Mouse (Mus musculus) liver, embryonic 14.5 days (tissue): ENCODE results near the gene Atg9b. TPM values are rescaled to one million over a fixed set of nuclear protein-coding genes. Genes with fewer than 3 reads are reported as not detected.

Experiments used
- ATAC-seq: fragments of 200-750 bp; cut with Nextera tagmentation; 2 replicates; pipeline ENCODE4 v1.8.0; 2017; ENCODE audit warnings: moderate number of reproducible peaks, mild to moderate bottlenecking, moderate library complexity; ENCODE audit not compliant: insufficient read depth
- DNase-seq, 3 experiments: peaks; one replicate each; pipeline ENCODE4 v3.0.0-alpha.2; 2012 to 2013; ENCODE audit warnings: low read depth in 3 of 3, low spot score in 3 of 3
- H3K27ac ChIP-seq: fragments of 300-500 bp; sonication (generic); 2 replicates; pipeline ENCODE4 v1.5.1; 2014; ENCODE audit warnings: moderate library complexity, mild to moderate bottlenecking, control low read depth, inconsistent platforms
- H3K27me3 ChIP-seq: fragments of 300-500 bp; sonication (generic); 2 replicates; pipeline ENCODE4 v1.6.1; 2014; ENCODE audit warnings: mild to moderate bottlenecking, low read length, moderate library complexity; ENCODE audit not compliant: control insufficient read depth, insufficient read depth
- H3K36me3 ChIP-seq: fragments of 300-500 bp; sonication (generic); replicated peaks from 2 replicates; pipeline ENCODE4 v1.6.1; 2014; ENCODE audit warnings: low read depth; ENCODE audit not compliant: control insufficient read depth, insufficient read depth
- H3K4me1 ChIP-seq, 2 experiments: fragments of 200-500 bp in 1 of 2; fragments of 300-500 bp in 1 of 2; sonication (generic) in 1 of 2; replicated peaks; 2 replicates each; pipeline ENCODE4 v1.6.1; 2012 to 2014; ENCODE audit warnings: antibody characterized with exemption in 1 of 2, inconsistent platforms in 1 of 2, low read length in 1 of 2; ENCODE audit not compliant: control insufficient read depth in 2 of 2, insufficient read depth in 2 of 2
- H3K4me2 ChIP-seq: fragments of 300-500 bp; sonication (generic); 2 replicates; pipeline ENCODE4 v1.6.1; 2014; ENCODE audit warnings: low read depth, mild to moderate bottlenecking, control low read depth, moderate library complexity
- H3K4me3 ChIP-seq, 2 experiments: fragments of 200-500 bp in 1 of 2; fragments of 300-500 bp in 1 of 2; sonication (generic) in 1 of 2; 2 replicates each; pipeline ENCODE4 v1.5.1; 2012 to 2014; ENCODE audit warnings: low read depth in 2 of 2, low read length in 2 of 2, mild to moderate bottlenecking in 2 of 2, control low read depth in 1 of 2, inconsistent platforms in 1 of 2, moderate library complexity in 1 of 2; ENCODE audit not compliant: insufficient read depth in 1 of 2
- H3K9ac ChIP-seq: fragments of 300-500 bp; sonication (generic); replicated peaks from 2 replicates; pipeline ENCODE4 v1.6.1; 2014; ENCODE audit warnings: mild to moderate bottlenecking, control low read depth, moderate library complexity
- H3K9me3 ChIP-seq: fragments of 300-500 bp; sonication (generic); 2 replicates; pipeline ENCODE4 v1.6.1; 2016; ENCODE audit warnings: low read length, mixed read lengths; ENCODE audit not compliant: control insufficient read depth
- CTCF ChIP-seq: IDR thresholded peaks from 2 replicates; pipeline ENCODE4 v1.5.1; 2016; ENCODE audit warnings: antibody characterized with exemption, low read depth, control low read depth
- EP300 ChIP-seq: IDR thresholded peaks from 2 replicates; pipeline ENCODE4 v1.6.1; 2016; ENCODE audit warnings: antibody characterized with exemption, low read depth
- WGBS: fragments of 180-500 bp; shearing (Covaris S2); extraction: QIAGEN DNeasy Blood & Tissue Kit; methylation state at CpG from one replicate; pipeline ENCODE4 v1.1.7; 2014; ENCODE audit not compliant: insufficient replicate concordance; 5-methylcytosine and 5-hydroxymethylcytosine counted together
- polyA plus RNA-seq, 2 experiments: library from polyadenylated mRNA; depleted of rRNA in 1 of 2; stranded (reverse) in 1 of 2; unstranded in 1 of 2; fragments of >200 nt; fragmentation: Nextera tagmentation in 1 of 2; extraction: Ambion mirVana in 1 of 2; gene quantifications; 2 replicates each; pipeline versions ENCODE4 v1.2.1 to v1.2.3; 2012 to 2014

Atg9b gene
- polyA plus RNA-seq, 2 experiments = 0.14 to 0.57 TPM

GRCm38 (mm10) chr5:24416222-24416736 lies 24.3 kb upstream of the Atg9b start:
- Histone ChIP-seq H3K9me3 (no peaks in the 10 kb centered on the region), H3K27me3 (no peaks in the 10 kb centered on the region), H3K9ac (no peak overlapping the region), H3K27ac (no peak overlapping the region), H3K4me2 (no peak overlapping the region), H3K4me3 (no peak overlapping the region), H3K4me1 (peaks cover 0 to 3% of the 10 kb centered on the region in 2 experiments; a peak in 1 of 4 replicates), H3K36me3 (no peaks in the 10 kb centered on the region)
- TF ChIP-seq CTCF = peak; percentile 72
- no peak for TF ChIP-seq EP300
- peak; percentile 56; the same call in 1 of the 2 replicates for ATAC-seq
- peak in 2 of 3 experiments; percentile 36 to 54 for DNase-seq
- 7% methylated on average over 21 of the region's 21 CpGs for WGBS

GRCm38 (mm10) chr5:24413938-24414337 lies 22.0 kb upstream of the Atg9b start:
- H3K9ac ChIP-seq = no peak overlapping the region

GRCm38 (mm10) chr5:24413042-24413693 lies 21.2 kb upstream of the Atg9b start, which contains the start of gene Asic3:
TSS of gene Asic3 (plus strand) at chr5:24413392.
- H3K4me1 ChIP-seq = peaks cover 0 to 3% of the 10 kb centered on the region in 2 experiments; a peak in 1 of 4 replicates
- WGBS = 30% methylated on average over 11 of the region's 11 CpGs
- H3K27ac ChIP-seq = no peak within 1 kb of the TSS
- no peak within 1 kb of the TSS for H3K4me2 ChIP-seq
- no peak within 1 kb of the TSS for H3K9ac ChIP-seq
- no peaks in the 10 kb centered on the region for H3K36me3 ChIP-seq
- no peak for TF ChIP-seq CTCF
- TF ChIP-seq EP300 = no peak
- H3K4me3 ChIP-seq = no peak within 1 kb of the TSS
- H3K27me3 ChIP-seq = no peaks in the 10 kb centered on the region
- no peaks in the 10 kb centered on the region for H3K9me3 ChIP-seq
- no peak for ATAC-seq
- DNase-seq = no peak

More at GRCm38 (mm10) chr5:24413938-24414337, 22.0 kb upstream of the Atg9b start:
- TF ChIP-seq EP300 (no peak), CTCF (no peak)
- no peaks in the 10 kb centered on the region for H3K9me3 ChIP-seq
- no peaks in the 10 kb centered on the region for H3K27me3 ChIP-seq
- DNase-seq (no peak), ATAC-seq (no peak)
- H3K27ac ChIP-seq = no peak overlapping the region
- no peaks in the 10 kb centered on the region for H3K36me3 ChIP-seq
- no peak overlapping the region for H3K4me3 ChIP-seq
- H3K4me2 ChIP-seq = no peak overlapping the region
- WGBS = 69% methylated on average over 13 of the region's 13 CpGs
- peaks cover 0 to 3% of the 10 kb centered on the region in 2 experiments; a peak in 1 of 4 replicates for H3K4me1 ChIP-seq

DNA sequence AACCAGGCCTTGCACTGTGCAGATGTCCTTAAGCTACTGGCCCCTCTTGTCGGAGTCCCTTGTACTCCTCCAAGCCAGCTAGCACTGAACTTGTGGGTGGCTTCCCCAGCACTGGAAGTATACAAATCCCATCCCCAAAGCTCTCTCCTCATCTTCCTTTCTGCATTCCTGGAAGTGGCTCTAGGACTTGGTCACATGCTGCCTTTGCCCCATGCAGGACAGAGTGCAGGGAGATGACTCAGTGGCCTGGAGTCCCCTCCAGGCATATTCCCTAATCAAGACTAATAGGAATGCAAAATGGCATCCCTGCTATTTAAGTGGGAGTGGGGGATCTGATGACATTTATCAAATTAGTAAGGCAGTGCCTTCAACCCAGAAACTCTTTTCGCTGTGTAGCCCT lies 20.1 kb upstream of the Atg9b start:
- ATAC-seq = no peak
- H3K27ac ChIP-seq = no peak overlapping the region
- H3K4me1 ChIP-seq = peaks cover 0 to 3% of the 10 kb centered on the region in 2 experiments; a peak in 1 of 4 replicates
- H3K9ac ChIP-seq = no peak overlapping the region
- H3K4me3 ChIP-seq = no peak overlapping the region
- H3K4me2 ChIP-seq = no peak overlapping the region
- H3K9me3 ChIP-seq = no peaks in the 10 kb centered on the region
- WGBS = 64% methylated on average over 2 of the region's 2 CpGs
- no peaks in the 10 kb centered on the region for H3K27me3 ChIP-seq
- TF ChIP-seq CTCF (no peak), EP300 (no peak)
- no peaks in the 10 kb centered on the region for H3K36me3 ChIP-seq
- no peak for DNase-seq

DNA sequence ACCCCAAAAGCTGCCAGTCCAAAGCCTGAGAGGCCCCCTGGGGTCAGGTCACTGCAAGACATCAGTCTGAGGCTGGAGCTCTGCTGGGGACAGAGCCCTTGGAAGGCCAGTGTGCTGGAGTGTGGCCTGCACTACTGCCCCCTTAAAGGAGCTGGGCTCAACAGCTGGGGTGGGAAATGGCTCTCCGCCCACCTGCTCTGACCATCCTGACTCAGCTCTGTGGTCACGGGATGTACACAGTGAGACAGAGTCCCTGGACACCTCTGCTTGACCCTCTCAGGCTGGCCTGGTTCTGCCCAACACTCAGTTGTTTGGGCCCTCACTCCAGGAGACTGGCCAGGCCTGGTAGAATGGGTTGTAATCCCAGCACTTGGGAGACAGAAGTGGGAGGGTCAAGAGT lies 17.5 kb upstream of the Atg9b start:
- WGBS = 71% methylated on average over 2 of the region's 2 CpGs
- Histone ChIP-seq H3K9ac (no peak overlapping the region), H3K27me3 (no peaks in the 10 kb centered on the region), H3K4me1 (0 out of 4 replicates have a peak, but pooled peaks cover 0 to 2% of the 10 kb centered on the region in 2 experiments), H3K36me3 (no peaks in the 10 kb centered on the region), H3K9me3 (no peaks in the 10 kb centered on the region), H3K4me2 (no peak overlapping the region), H3K27ac (no peak overlapping the region), H3K4me3 (no peak overlapping the region)
- DNase-seq = no peak
- ATAC-seq = no peak
- TF ChIP-seq CTCF = no peak
- no peak for TF ChIP-seq EP300
